Mouse (Mus musculus): ENCODE results near the gene Rusc2. TPM values are rescaled to one million over a fixed set of nuclear protein-coding genes. Genes with fewer than 3 reads are reported as not detected.

Gene Rusc2
- polyA plus RNA-seq, 1 experiment from 2014 or later: 7.4 TPM

- Histone ChIP-seq H3K4me2 (ENCODE audit: low read depth, low read length) (no peak overlapping the region), H3K9ac (replicated peaks; ENCODE audit: low read length) (no peak overlapping the region), H3K27ac (replicated peaks; ENCODE audit: low read depth, low read length) (no peak overlapping the region), H3K4me1 (ENCODE audit: control insufficient read depth, insufficient read depth, low read length) (no peaks in the 10 kb centered on the region), H3K36me3 (replicated peaks; ENCODE audit: control insufficient read depth, insufficient read depth, low read depth, low read length) (0 out of 2 replicates have a peak, but pooled peaks cover 3% of the 10 kb centered on the region), H3K9me3 (replicated peaks; ENCODE audit: control insufficient read depth, low read length) (no peaks in the 10 kb centered on the region), H3K4me3 (ENCODE audit: low read depth, low read length) (no peak overlapping the region), H3K27me3 (ENCODE audit: control insufficient read depth, insufficient read depth, low read length) (peaks cover 8% of the 10 kb centered on the region; the same call in 1 of the 2 replicates)
- 7% methylated on average over 6 of the region's 6 CpGs for WGBS
- ATAC-seq (replicated peaks; ENCODE audit: insufficient number of reproducible peaks, low FRiP score, low TSS enrichment, low read depth) (no peak), DNase-seq (ENCODE audit: low spot score) (peak; percentile 92)
These were observed 38.5 kb downstream of the Rusc2 start for GRCm38 (mm10) chr4:43420305-43420704.

GRCm38 (mm10) chr4:43421632-43422240 is 40.0 kb downstream of the Rusc2 start:
- Histone ChIP-seq H3K4me2 (ENCODE audit: low read depth, low read length) (no peak overlapping the region), H3K36me3 (replicated peaks; ENCODE audit: control insufficient read depth, insufficient read depth, low read depth, low read length) (0 out of 2 replicates have a peak, but pooled peaks cover 3% of the 10 kb centered on the region), H3K4me1 (ENCODE audit: control insufficient read depth, insufficient read depth, low read length) (no peaks in the 10 kb centered on the region; the same call in 1 of the 2 replicates), H3K4me3 (ENCODE audit: low read depth, low read length) (no peak overlapping the region), H3K27me3 (ENCODE audit: control insufficient read depth, insufficient read depth, low read length) (peaks cover 21% of the 10 kb centered on the region), H3K9ac (replicated peaks; ENCODE audit: low read length) (no peak overlapping the region), H3K27ac (replicated peaks; ENCODE audit: low read depth, low read length) (no peak overlapping the region), H3K9me3 (replicated peaks; ENCODE audit: control insufficient read depth, low read length) (no peaks in the 10 kb centered on the region)
- DNase-seq (ENCODE audit: low spot score) (no peak), ATAC-seq (replicated peaks; ENCODE audit: insufficient number of reproducible peaks, low FRiP score, low TSS enrichment, low read depth) (no peak)
- 76% methylated on average over 28 of the region's 28 CpGs for WGBS

- H3K4me3 ChIP-seq (ENCODE audit: low read depth, low read length): no peak overlapping the region
- H3K36me3 ChIP-seq (replicated peaks; ENCODE audit: control insufficient read depth, insufficient read depth, low read depth, low read length): 0 out of 2 replicates have a peak, but pooled peaks cover 3% of the 10 kb centered on the region
- H3K9me3 ChIP-seq (replicated peaks; ENCODE audit: control insufficient read depth, low read length): no peaks in the 10 kb centered on the region
- 92% methylated on average over 20 of the region's 20 CpGs for WGBS
- no peaks in the 10 kb centered on the region; the same call in 1 of the 2 replicates for H3K4me1 ChIP-seq (ENCODE audit: control insufficient read depth, insufficient read depth, low read length)
- no peak overlapping the region for H3K9ac ChIP-seq (replicated peaks; ENCODE audit: low read length)
- DNase-seq (ENCODE audit: low spot score) (no peak), ATAC-seq (replicated peaks; ENCODE audit: insufficient number of reproducible peaks, low FRiP score, low TSS enrichment, low read depth) (no peak)
- no peak overlapping the region for H3K27ac ChIP-seq (replicated peaks; ENCODE audit: low read depth, low read length)
- no peak overlapping the region for H3K4me2 ChIP-seq (ENCODE audit: low read depth, low read length)
- peaks cover 33% of the 10 kb centered on the region for H3K27me3 ChIP-seq (ENCODE audit: control insufficient read depth, insufficient read depth, low read length)
These were observed 41.6 kb downstream of the Rusc2 start for GRCm38 (mm10) chr4:43423267-43423934.

- H3K36me3 ChIP-seq (replicated peaks; ENCODE audit: control insufficient read depth, insufficient read depth, low read depth, low read length): 0 out of 2 replicates have a peak, but pooled peaks cover 3% of the 10 kb centered on the region
- no peaks in the 10 kb centered on the region; the same call in none of the 2 replicates for H3K4me1 ChIP-seq (ENCODE audit: control insufficient read depth, insufficient read depth, low read length)
- ATAC-seq (replicated peaks; ENCODE audit: insufficient number of reproducible peaks, low FRiP score, low TSS enrichment, low read depth): no peak
- H3K27ac ChIP-seq (replicated peaks; ENCODE audit: low read depth, low read length): no peak overlapping the region
- no peak for DNase-seq (ENCODE audit: low spot score)
- 85% methylated on average over 9 of the region's 9 CpGs for WGBS
- H3K4me2 ChIP-seq (ENCODE audit: low read depth, low read length): no peak overlapping the region
- peaks cover 35% of the 10 kb centered on the region for H3K27me3 ChIP-seq (ENCODE audit: control insufficient read depth, insufficient read depth, low read length)
- H3K4me3 ChIP-seq (ENCODE audit: low read depth, low read length): no peak overlapping the region
- no peak overlapping the region for H3K9ac ChIP-seq (replicated peaks; ENCODE audit: low read length)
- H3K9me3 ChIP-seq (replicated peaks; ENCODE audit: control insufficient read depth, low read length): no peaks in the 10 kb centered on the region
These were observed 42.3 kb downstream of the Rusc2 start for GRCm38 (mm10) chr4:43424072-43424471.

- 17% methylated on average over 14 of the region's 14 CpGs for WGBS
- Histone ChIP-seq H3K9me3 (replicated peaks; ENCODE audit: control insufficient read depth, low read length) (no peaks in the 10 kb centered on the region), H3K4me1 (ENCODE audit: control insufficient read depth, insufficient read depth, low read length) (no peaks in the 10 kb centered on the region; the same call in none of the 2 replicates), H3K4me2 (ENCODE audit: low read depth, low read length) (0 out of 2 replicates have a peak overlapping the region, but pooled peaks have one; percentile 19), H3K9ac (replicated peaks; ENCODE audit: low read length) (peak overlapping the region; percentile 4; the same call in 1 of the 2 replicates), H3K36me3 (replicated peaks; ENCODE audit: control insufficient read depth, insufficient read depth, low read depth, low read length) (0 out of 2 replicates have a peak, but pooled peaks cover 3% of the 10 kb centered on the region), H3K27me3 (ENCODE audit: control insufficient read depth, insufficient read depth, low read length) (peaks cover 36% of the 10 kb centered on the region), H3K4me3 (ENCODE audit: low read depth, low read length) (no peak overlapping the region), H3K27ac (replicated peaks; ENCODE audit: low read depth, low read length) (no peak overlapping the region)
- DNase-seq (ENCODE audit: low spot score): no peak
- no peak for ATAC-seq (replicated peaks; ENCODE audit: insufficient number of reproducible peaks, low FRiP score, low TSS enrichment, low read depth)
These were observed 43.4 kb downstream of the Rusc2 start for GRCm38 (mm10) chr4:43425197-43425596.

GRCm38 (mm10) chr4:43425648-43426380 is 44.0 kb downstream of the Rusc2 start:
- 0 out of 2 replicates have a peak, but pooled peaks cover 3% of the 10 kb centered on the region for H3K36me3 ChIP-seq (replicated peaks; ENCODE audit: control insufficient read depth, insufficient read depth, low read depth, low read length)
- peak overlapping the region; percentile 4; the same call in 1 of the 2 replicates for H3K9ac ChIP-seq (replicated peaks; ENCODE audit: low read length)
- H3K9me3 ChIP-seq (replicated peaks; ENCODE audit: control insufficient read depth, low read length): no peaks in the 10 kb centered on the region
- no peak for DNase-seq (ENCODE audit: low spot score)
- no peak overlapping the region for H3K27ac ChIP-seq (replicated peaks; ENCODE audit: low read depth, low read length)
- H3K4me3 ChIP-seq (ENCODE audit: low read depth, low read length): 0 out of 2 replicates have a peak overlapping the region, but pooled peaks have one; percentile 3
- no peaks in the 10 kb centered on the region; the same call in none of the 2 replicates for H3K4me1 ChIP-seq (ENCODE audit: control insufficient read depth, insufficient read depth, low read length)
- H3K4me2 ChIP-seq (ENCODE audit: low read depth, low read length): 0 out of 2 replicates have a peak overlapping the region, but pooled peaks have one; percentile 19
- 0 out of 2 replicates have a peak, but pooled peaks have one; percentile 24 for ATAC-seq (replicated peaks; ENCODE audit: insufficient number of reproducible peaks, low FRiP score, low TSS enrichment, low read depth)
- H3K27me3 ChIP-seq (ENCODE audit: control insufficient read depth, insufficient read depth, low read length): peaks cover 36% of the 10 kb centered on the region
- 15% methylated on average over 31 of the region's 31 CpGs for WGBS

GRCm38 (mm10) chr4:43426487-43426886 is 44.7 kb downstream of the Rusc2 start:
- no peak for DNase-seq (ENCODE audit: low spot score)
- Histone ChIP-seq H3K9me3 (replicated peaks; ENCODE audit: control insufficient read depth, low read length) (no peaks in the 10 kb centered on the region), H3K36me3 (replicated peaks; ENCODE audit: control insufficient read depth, insufficient read depth, low read depth, low read length) (0 out of 2 replicates have a peak, but pooled peaks cover 3% of the 10 kb centered on the region), H3K4me3 (ENCODE audit: low read depth, low read length) (no peak overlapping the region), H3K27me3 (ENCODE audit: control insufficient read depth, insufficient read depth, low read length) (peaks cover 36% of the 10 kb centered on the region), H3K9ac (replicated peaks; ENCODE audit: low read length) (no peak overlapping the region), H3K4me1 (ENCODE audit: control insufficient read depth, insufficient read depth, low read length) (no peaks in the 10 kb centered on the region; the same call in none of the 2 replicates), H3K27ac (replicated peaks; ENCODE audit: low read depth, low read length) (no peak overlapping the region), H3K4me2 (ENCODE audit: low read depth, low read length) (no peak overlapping the region)
- no peak for ATAC-seq (replicated peaks; ENCODE audit: insufficient number of reproducible peaks, low FRiP score, low TSS enrichment, low read depth)
- WGBS: 36% methylated on average over 10 of the region's 10 CpGs

Measured in embryonic facial prominence, embryonic 11.5 days (tissue).